Mouse (Mus musculus) myocyte (in vitro differentiated cells): ENCODE results near the gene Gtpbp3. TPM values are rescaled to one million over a fixed set of nuclear protein-coding genes. Genes with fewer than 3 reads are reported as not detected.

Experiments
- H3K27me3 ChIP-seq: one replicate; pipeline ENCODE4 v1.6.1; 2011; ENCODE audit not compliant: control insufficient read depth, insufficient read depth, insufficient read length
- H3K36me3 ChIP-seq: one replicate; pipeline ENCODE4 v1.6.1; 2011; ENCODE audit not compliant: control insufficient read depth, insufficient read depth
- H3K4me2 ChIP-seq: one replicate; pipeline ENCODE4 v1.6.1; 2011; ENCODE audit warnings: low read depth, control low read depth
- H3K4me3 ChIP-seq: one replicate; pipeline ENCODE4 v1.5.1; 2011; ENCODE audit warnings: mild to moderate bottlenecking, control low read depth, moderate library complexity
- H3K79me2 ChIP-seq: one replicate; pipeline ENCODE4 v1.6.1; 2011; ENCODE audit not compliant: control insufficient read depth, insufficient read depth
- H3ac ChIP-seq: one replicate; pipeline ENCODE4 v1.6.1; 2011; ENCODE audit not compliant: control insufficient read depth, insufficient read length
- CEBPB ChIP-seq: IDR thresholded peaks from 2 replicates; pipeline ENCODE4 v1.6.1; 2011; ENCODE audit warnings: mild to moderate bottlenecking, moderate library complexity; ENCODE audit not compliant: poor library complexity, insufficient read depth, severe bottlenecking
- E2F4 ChIP-seq: IDR thresholded peaks from one replicate; pipeline ENCODE4 v1.6.1; 2011; ENCODE audit warnings: mild to moderate bottlenecking, control low read depth, moderate library complexity; ENCODE audit not compliant: insufficient read depth
- MAX ChIP-seq: IDR thresholded peaks from one replicate; pipeline ENCODE4 v1.6.1; 2011; ENCODE audit warnings: low read depth, mild to moderate bottlenecking, control low read depth
- MYOD1 ChIP-seq, 3 experiments: IDR thresholded peaks; one replicate each; pipeline ENCODE4 v1.6.1; 2011; ENCODE audit warnings: control low read depth in 2 of 3, low read depth in 2 of 3, mild to moderate bottlenecking in 2 of 3, moderate library complexity in 1 of 3; ENCODE audit not compliant: insufficient read length in 2 of 3, control insufficient read depth in 1 of 3
- MYOG ChIP-seq, 3 experiments: IDR thresholded peaks; one replicate each; pipeline ENCODE4 v1.6.1; 2011; ENCODE audit warnings: control low read depth in 2 of 3, low read depth in 2 of 3, mild to moderate bottlenecking in 2 of 3; ENCODE audit not compliant: insufficient read length in 2 of 3, control insufficient read depth in 1 of 3, insufficient read depth in 1 of 3
- POLR2A ChIP-seq: IDR thresholded peaks from one replicate; pipeline ENCODE4 v1.6.1; 2011; ENCODE audit warnings: low read depth, mild to moderate bottlenecking, control low read depth, moderate library complexity; ENCODE audit not compliant: insufficient read length
- POLR2AphosphoS2 ChIP-seq: IDR thresholded peaks from one replicate; pipeline ENCODE4 v1.6.1; 2011; ENCODE audit warnings: low read depth, control low read depth; ENCODE audit not compliant: insufficient read length
- REST ChIP-seq: IDR thresholded peaks from one replicate; pipeline ENCODE4 v1.6.1; 2011; ENCODE audit warnings: mild to moderate bottlenecking, control low read depth, moderate library complexity; ENCODE audit not compliant: insufficient read depth, insufficient read length
- SRF ChIP-seq: IDR thresholded peaks from one replicate; pipeline ENCODE4 v1.6.1; 2011; ENCODE audit warnings: low read depth; ENCODE audit not compliant: control insufficient read depth, insufficient read length
- TCF12 ChIP-seq: IDR thresholded peaks from one replicate; pipeline ENCODE4 v1.6.1; 2011; ENCODE audit warnings: mild to moderate bottlenecking, control low read depth; ENCODE audit not compliant: poor library complexity, insufficient read depth, severe bottlenecking
- TCF3 ChIP-seq: IDR thresholded peaks from one replicate; pipeline ENCODE4 v1.6.1; 2011; ENCODE audit warnings: low read depth, control low read depth; ENCODE audit not compliant: insufficient read length
- USF1 ChIP-seq: IDR thresholded peaks from one replicate; pipeline ENCODE4 v1.6.1; 2011; ENCODE audit warnings: low read depth, mild to moderate bottlenecking, control low read depth, moderate library complexity
- polyA plus RNA-seq: library from polyadenylated mRNA; unstranded; fragments of >200 nt; fragmentation: generic; extraction: Trizol; gene quantifications from one replicate; pipeline ENCODE4 v1.2.1, GENCODE M21; 2012; ENCODE audit warnings: missing spikeins

Gtpbp3 gene
- polyA plus RNA-seq, 1 experiment, result 17.5 TPM

DNA sequence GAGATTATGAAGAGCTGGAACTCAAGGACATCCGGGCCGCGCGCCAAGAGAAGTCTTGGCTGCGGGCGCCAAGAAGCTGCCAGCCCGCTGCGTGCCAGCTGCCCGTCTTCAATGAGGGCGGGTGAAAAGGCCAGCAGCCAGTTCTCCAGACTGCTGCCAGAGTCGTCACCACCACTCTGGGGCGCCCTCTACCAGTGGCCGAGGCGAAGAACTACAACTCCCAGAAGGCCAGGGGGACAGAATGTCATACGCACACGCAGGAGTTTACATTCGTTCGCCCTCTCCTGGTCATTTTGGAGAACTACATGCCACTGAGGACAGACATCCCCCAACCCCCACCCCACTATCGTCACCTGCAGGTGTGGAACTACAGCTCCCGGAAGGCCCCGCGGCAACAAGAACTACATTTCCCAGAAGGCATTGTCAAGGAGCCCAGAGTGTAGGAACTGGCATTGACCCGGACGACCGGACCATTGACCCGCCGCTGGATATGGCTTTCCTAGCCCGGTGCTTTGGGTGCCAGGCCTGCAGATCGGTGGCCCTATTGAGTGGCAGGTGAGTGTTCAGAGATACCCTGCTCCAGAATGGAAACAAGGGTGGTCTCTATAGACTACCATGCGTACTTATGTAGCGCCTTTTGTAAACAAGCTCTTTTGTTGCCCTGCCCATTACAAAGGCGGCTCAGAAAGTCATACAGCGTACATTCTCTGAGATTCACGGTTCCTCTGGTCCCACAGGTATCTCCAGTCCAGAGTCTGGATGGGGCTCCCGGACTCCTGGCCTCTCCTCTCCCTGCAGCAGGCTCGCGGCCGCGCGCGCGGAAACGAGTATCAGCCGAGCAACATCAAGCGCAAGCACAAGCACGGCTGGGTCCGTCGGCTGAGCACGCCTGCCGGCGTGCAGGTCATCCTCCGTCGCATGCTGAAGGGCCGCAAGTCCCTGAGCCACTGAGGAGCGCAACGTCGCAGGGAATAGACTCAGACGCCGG is 23.1 kb upstream of the Gtpbp3 start, which contains the start of gene Mrpl34:
Gene Mrpl34, plus strand, starts transcription at position 447 of the 988 bp plus-strand sequence.
- peak within 1 kb of the TSS; percentile 45 for H3K4me3 ChIP-seq
- H3K79me2 ChIP-seq, result peaks cover 13% of the 10 kb centered on the region
- peak; percentile 0 for TF ChIP-seq TCF12
- peak; percentile 28 to 75 (median 57) for TF ChIP-seq MYOG (IDR thresholded peaks at IDR 0.05; ENCODE audit: control insufficient read depth in 1 of 3, insufficient read depth in 1 of 3, insufficient read length in 2 of 3, low read depth in 2 of 3)
- TF ChIP-seq MAX, result no peak
- no peak for TF ChIP-seq USF1
- no peak for TF ChIP-seq CEBPB
- TF ChIP-seq SRF, result peak; percentile 73
- TF ChIP-seq POLR2AphosphoS2, result peak; percentile 30
- peak; percentile 18 for TF ChIP-seq TCF3
- TF ChIP-seq E2F4, result no peak
- peak; percentile 62 for TF ChIP-seq POLR2A
- no peak for TF ChIP-seq REST
- peak in 2 of 3 experiments; percentile 40 to 77 for TF ChIP-seq MYOD1 (IDR thresholded peaks at IDR 0.05; ENCODE audit: control insufficient read depth in 1 of 3, insufficient read length in 2 of 3, low read depth in 2 of 3)

GRCm38 (mm10) chr8:71465733-71466132 is 22.2 kb upstream of the Gtpbp3 start:
- Histone ChIP-seq H3ac (peak overlapping the region; percentile 49), H3K36me3 (no peaks in the 10 kb centered on the region), H3K4me2 (peak overlapping the region; percentile 87), H3K4me3 (peak overlapping the region; percentile 45), H3K79me2 (peaks cover 22% of the 10 kb centered on the region), H3K27me3 (no peaks in the 10 kb centered on the region)
- TF ChIP-seq SRF (no peak), E2F4 (no peak), MYOG (IDR thresholded peaks at IDR 0.05; ENCODE audit: control insufficient read depth in 1 of 3, insufficient read depth in 1 of 3, insufficient read length in 2 of 3, low read depth in 2 of 3) (no peak), MAX (no peak), TCF3 (no peak), REST (no peak), TCF12 (no peak), CEBPB (no peak), POLR2A (no peak), USF1 (no peak), POLR2AphosphoS2 (no peak), MYOD1 (IDR thresholded peaks at IDR 0.05; ENCODE audit: control insufficient read depth in 1 of 3, insufficient read length in 2 of 3, low read depth in 2 of 3) (no peak)

More for the DNA sequence above, 23.1 kb upstream of the Gtpbp3 start, which contains the start of gene Mrpl34:
- Histone ChIP-seq H3ac (peak within 1 kb of the TSS; percentile 49), H3K27me3 (no peaks in the 10 kb centered on the region), H3K4me2 (peak within 1 kb of the TSS; percentile 98), H3K36me3 (no peaks in the 10 kb centered on the region)

DNA sequence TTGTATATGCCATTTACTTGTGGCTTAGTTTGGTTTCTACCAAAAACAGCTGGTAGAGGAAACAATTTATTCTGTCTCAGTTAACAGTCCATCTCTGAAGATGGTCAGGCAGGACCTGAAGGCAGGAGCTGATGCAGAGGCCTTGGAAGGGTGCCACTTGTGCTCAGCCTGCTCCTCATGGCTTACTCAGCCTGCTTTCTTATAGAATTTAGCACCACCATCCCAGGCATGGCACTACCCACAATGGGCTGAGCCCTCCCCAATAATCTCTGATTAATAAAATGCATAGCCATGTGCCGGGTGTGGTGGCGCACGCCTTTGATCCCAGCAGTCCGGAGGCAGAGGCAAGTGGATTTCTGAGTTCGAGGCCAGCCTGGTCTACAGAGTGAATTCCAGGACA is 21.7 kb upstream of the Gtpbp3 start:
- H3K27me3 ChIP-seq, result no peaks in the 10 kb centered on the region
- no peaks in the 10 kb centered on the region for H3K36me3 ChIP-seq
- H3K79me2 ChIP-seq, result peaks cover 25% of the 10 kb centered on the region
- TF ChIP-seq MYOG (IDR thresholded peaks at IDR 0.05; ENCODE audit: control insufficient read depth in 1 of 3, insufficient read depth in 1 of 3, insufficient read length in 2 of 3, low read depth in 2 of 3) (no peak), MAX (no peak)
- no peak overlapping the region for H3ac ChIP-seq
- H3K4me3 ChIP-seq, result peak overlapping the region; percentile 45
- H3K4me2 ChIP-seq, result peak overlapping the region; percentile 87

DNA sequence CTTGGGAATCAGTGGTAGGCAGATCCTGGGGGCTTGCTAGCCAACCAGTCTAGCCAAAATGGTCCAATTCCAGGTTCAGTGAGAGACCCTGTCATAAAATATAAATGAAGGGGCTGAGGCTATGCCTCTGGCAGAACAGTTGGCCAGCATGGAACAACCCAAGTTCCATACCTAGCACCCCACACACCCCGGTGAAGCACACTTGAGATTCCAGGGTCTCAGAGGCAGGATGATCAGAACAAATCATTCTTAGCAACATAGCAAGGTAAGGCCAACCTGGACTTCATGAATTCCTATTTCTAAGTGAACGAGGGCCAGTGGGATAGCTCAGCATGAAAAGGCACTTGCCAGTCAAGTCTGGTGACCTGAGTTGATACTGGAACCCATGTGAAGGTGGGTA is 20.7 kb upstream of the Gtpbp3 start:
- Histone ChIP-seq H3K79me2 (peaks cover 29% of the 10 kb centered on the region), H3K4me3 (no peak overlapping the region), H3K4me2 (no peak overlapping the region), H3K27me3 (no peaks in the 10 kb centered on the region), H3K36me3 (peaks cover 3% of the 10 kb centered on the region), H3ac (no peak overlapping the region)
- TF ChIP-seq MAX (no peak), USF1 (no peak), MYOD1 (IDR thresholded peaks at IDR 0.05; ENCODE audit: control insufficient read depth in 1 of 3, insufficient read length in 2 of 3, low read depth in 2 of 3) (no peak), CEBPB (no peak), E2F4 (no peak), SRF (no peak), TCF12 (no peak), POLR2A (no peak), REST (no peak), TCF3 (no peak), MYOG (IDR thresholded peaks at IDR 0.05; ENCODE audit: control insufficient read depth in 1 of 3, insufficient read depth in 1 of 3, insufficient read length in 2 of 3, low read depth in 2 of 3) (no peak), POLR2AphosphoS2 (no peak)
